Mouse (Mus musculus): ENCODE data around the gene Nxph4. TPM values are rescaled to one million over a fixed set of nuclear protein-coding genes. Genes with fewer than 3 reads are reported as not detected.
A peak's percentile ranks its signal among the peaks of the same experiment; 100 is the strongest.

Nxph4 gene
- total RNA-seq, 1 experiment from 2014 or later, result not detected

DNA sequence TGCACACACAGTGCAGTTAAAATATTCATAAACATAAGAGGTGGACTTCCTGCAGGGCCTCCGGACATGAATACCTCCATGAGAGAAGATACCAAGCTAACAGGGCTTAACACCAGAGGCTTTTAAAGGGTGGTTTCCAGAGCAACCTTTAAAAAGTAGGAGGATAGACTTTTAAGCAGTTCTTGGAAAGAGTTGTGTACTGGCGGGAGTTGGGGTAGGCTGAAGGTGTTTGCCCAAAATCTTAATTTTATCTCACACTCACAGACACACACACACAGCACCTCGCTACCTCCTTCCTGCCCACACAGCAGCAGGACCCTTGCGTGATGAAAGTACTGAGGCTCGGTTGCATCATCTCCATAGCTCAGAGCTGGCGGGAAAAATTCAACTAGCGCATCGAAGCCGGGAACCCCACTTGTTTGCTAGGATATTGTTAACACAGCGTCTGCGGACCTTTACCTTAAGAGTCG lies 12.7 kb downstream of the Nxph4 start:
- peak in 1 of 2 experiments; percentile 15; a peak in 1 of 4 replicates for ATAC-seq (replicated peaks in 1 of 2; ENCODE audit: insufficient read depth in 1 of 2, low FRiP score in 2 of 2, low TSS enrichment in 1 of 2, low read depth in 1 of 2, poor library complexity in 2 of 2, severe bottlenecking in 2 of 2)

DNA sequence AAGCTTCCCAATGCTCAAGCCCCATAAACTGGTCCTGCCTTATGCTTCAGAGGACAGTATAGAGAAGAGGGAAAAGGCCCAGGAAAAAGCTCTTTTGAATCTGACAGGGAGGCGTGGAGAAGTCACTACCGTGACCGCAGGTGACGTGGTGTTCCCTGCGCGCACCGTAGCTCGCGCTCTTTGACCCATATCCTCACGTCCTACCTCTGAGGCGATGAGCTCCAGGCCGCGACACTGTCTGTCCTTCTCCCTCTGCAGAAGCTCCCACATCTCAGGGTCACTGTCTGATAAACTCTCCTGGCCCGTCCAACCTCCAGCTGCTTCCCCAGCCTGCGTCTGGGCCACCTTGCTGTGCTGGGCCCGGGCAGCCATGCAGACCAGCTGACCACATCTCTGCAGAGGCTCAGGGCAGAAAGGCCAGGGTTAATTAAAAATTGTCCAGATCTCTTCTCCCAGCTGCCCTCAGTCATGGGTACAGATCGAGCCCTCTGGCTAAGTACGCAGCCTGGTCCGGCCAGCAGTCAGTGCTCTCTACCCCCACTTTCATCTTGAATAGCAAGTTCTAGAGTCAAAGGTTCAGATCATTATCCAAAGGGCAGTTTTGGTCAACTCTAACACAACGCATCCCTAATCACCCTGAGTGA lies 13.5 kb downstream of the Nxph4 start:
- no peak for ATAC-seq (replicated peaks in 1 of 2; ENCODE audit: insufficient read depth in 1 of 2, low FRiP score in 2 of 2, low TSS enrichment in 1 of 2, low read depth in 1 of 2, poor library complexity in 2 of 2, severe bottlenecking in 2 of 2)

DNA sequence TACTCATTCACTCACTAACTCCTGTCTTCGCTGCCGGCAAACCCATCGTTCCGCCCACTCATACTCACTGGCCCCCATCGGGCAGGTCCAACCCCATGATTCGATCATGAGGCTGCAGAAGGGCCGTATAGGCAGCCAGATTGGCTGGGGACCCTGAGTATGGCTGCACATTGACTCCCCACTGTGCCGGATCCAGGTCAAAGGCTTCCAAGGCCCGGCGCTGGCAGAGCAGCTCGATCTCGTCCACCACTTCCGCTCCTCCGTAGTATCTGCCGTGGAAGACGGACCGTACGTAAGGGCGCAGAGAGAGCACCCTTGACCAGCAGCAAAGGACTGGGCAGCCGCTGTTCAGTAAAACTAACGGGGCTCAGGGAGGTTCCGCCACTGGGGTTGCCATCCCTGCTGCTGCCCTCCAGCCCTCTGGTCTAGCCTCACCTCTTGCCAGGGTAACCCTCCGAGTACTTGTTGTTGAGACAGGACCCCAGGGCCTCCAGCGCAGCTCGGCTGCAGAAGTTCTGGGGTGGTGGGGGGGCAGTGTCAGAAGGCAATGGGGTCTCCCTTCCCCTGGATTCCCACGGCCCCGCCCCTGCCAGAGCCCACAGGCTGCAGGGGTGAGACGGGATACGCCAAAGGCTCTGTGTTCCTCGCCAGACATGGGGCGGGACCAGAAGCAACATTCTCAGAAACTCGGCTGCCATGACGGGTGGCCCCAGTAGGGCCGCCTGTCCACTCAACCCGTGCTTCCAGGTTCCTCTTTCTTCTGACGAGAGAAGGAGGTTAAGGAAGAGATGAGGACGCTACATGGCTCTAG lies 14.3 kb downstream of the Nxph4 start:
- ATAC-seq (replicated peaks in 1 of 2; ENCODE audit: insufficient read depth in 1 of 2, low FRiP score in 2 of 2, low TSS enrichment in 1 of 2, low read depth in 1 of 2, poor library complexity in 2 of 2, severe bottlenecking in 2 of 2), result no peak

DNA sequence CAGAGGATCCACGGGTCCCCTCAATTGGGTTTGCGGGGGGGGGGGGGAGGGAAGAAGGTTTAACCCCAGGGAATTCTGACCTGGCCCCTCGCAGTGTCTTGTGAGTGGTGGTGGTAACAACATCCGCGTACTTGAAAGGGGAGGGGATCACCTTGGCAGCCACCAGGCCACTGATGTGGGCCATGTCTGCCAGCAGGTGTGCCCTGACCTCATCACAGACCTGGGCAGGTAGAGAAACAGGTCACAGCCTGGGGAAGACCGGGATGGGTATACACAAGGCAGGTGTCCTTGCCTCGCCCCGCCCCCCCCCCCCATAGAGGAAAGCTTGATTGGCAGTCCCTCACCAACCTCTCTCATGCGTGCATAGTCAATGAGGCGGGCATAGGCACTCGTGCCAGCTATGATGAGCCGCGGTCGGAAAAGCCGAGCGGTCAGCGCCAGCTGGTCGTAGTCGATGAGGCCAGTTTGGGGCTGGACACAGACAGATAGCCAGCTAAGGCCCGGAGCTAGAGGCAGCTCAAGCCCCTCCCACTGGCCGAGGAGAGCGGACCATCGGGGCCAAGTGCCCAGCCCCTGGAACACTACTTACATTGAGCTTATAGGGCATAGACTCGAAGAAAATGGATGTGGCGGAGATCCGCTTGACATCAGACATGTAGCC lies 15.2 kb downstream of the Nxph4 start:
- ATAC-seq (replicated peaks in 1 of 2; ENCODE audit: insufficient read depth in 1 of 2, low FRiP score in 2 of 2, low TSS enrichment in 1 of 2, low read depth in 1 of 2, poor library complexity in 2 of 2, severe bottlenecking in 2 of 2), result no peak

DNA sequence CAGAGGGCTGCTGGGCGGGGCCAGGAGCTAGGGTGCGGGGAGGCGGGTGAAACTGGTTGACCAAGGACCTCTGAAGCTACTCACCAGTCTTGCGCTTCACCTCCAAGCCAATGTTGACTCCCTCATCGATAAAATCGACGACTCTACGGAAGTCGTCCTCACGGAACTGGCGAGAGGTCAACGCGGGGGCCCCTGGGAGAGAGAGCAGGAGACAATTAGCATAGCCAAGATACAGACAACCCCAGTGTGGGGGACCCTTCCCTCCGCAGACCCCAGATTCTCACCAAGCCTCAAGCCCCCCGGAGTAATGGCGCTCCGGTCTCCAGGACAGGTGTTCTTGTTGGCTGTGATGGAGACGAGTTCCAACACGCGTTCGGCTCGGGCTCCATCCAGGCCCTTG lies 16.4 kb downstream of the Nxph4 start:
- ATAC-seq (replicated peaks in 1 of 2; ENCODE audit: insufficient read depth in 1 of 2, low FRiP score in 2 of 2, low TSS enrichment in 1 of 2, low read depth in 1 of 2, poor library complexity in 2 of 2, severe bottlenecking in 2 of 2), result no peak

DNA sequence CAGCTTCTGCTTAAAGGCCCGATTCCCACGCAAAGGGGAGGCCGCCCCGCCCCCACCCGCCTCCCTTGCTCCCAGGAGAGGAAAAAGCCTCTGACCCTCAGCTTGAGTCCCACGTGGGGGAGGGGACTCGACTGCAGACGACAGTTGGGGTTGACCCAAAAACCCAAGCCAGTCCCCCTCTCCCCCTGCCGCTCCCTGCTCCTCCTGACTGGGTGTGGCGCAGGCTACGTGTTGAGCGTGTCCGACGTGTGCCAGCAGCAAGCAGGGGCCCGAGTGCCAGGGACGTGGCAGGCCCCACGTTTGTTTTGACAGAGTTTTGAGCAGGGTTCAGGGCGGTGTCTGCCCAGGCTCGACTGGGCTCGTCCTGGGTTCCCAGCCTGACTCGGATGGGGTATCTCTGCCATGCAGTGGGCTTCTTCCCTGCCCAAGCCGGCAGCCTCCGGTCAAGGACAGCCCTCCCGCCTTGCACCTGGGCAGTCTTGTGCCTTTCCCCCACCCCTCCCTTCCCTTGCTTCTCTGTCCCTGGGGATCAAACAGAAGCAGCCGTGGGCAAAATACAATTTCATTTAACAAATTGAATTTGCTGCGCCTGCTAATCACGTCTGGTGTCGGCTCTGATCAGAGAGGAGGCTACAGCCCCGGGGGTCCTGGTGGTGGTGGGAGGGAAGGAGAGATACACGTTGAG lies 17.6 kb downstream of the Nxph4 start:
- ATAC-seq (replicated peaks in 1 of 2; ENCODE audit: insufficient read depth in 1 of 2, low FRiP score in 2 of 2, low TSS enrichment in 1 of 2, low read depth in 1 of 2, poor library complexity in 2 of 2, severe bottlenecking in 2 of 2), result no peak

DNA sequence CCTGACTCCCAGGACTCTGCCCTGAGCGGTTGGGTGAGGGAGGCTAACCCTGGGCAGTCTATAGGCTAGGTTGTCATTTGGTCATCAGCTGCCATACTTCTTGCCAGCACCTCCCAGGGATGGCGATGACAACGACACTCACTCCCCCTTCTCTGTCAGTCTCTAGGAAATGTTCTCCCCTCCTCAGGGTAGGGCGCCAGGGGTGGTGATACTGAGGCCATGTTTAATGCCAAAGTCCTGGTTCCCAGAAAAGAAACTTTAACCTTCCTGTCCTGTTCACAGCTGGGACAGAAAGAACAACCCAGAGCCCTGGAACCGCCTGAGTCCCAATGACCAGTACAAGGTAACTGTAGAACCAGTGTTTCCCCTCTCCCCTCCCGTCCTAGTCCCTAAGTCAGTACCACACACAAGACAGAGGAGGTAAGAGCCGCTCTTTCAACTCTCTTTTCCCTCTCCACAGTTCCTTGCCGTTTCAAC lies 18.3 kb downstream of the Nxph4 start:
- ATAC-seq (replicated peaks in 1 of 2; ENCODE audit: insufficient read depth in 1 of 2, low FRiP score in 2 of 2, low TSS enrichment in 1 of 2, low read depth in 1 of 2, poor library complexity in 2 of 2, severe bottlenecking in 2 of 2), result no peak

DNA sequence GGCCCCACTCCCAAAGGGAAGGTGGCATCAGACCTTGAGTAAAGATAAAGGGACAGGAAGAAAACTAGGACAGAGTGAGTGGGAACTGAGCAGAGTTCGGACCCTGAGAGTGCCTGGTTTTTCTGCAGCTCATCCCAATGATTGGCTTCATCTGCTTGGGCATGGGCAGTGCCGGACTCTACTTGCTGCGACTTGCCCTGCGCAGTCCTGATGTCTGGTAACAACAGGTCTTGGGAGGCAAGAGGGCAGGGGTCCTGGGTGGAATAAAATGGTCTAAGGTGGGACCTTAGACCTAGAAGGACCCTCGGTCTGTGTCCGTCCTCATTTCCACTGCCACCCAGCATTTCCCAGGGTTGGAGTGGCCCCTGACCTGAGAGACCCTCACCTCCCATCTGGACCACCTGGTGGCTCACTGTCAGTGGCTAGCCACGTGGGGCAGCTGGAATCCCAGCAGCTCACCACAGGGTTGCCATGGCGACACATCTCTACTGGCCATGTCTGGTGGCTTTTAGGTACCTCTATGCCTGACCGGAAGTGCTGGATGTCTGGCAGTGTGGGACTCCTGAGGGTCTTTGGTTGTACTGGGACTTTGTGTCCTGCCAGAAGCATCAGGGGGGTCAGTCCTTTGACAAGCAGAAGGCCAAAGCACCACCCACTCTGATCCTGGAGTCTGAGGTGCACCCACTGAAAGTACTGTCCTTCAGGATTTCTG lies 18.9 kb downstream of the Nxph4 start:
- no peak for ATAC-seq (replicated peaks in 1 of 2; ENCODE audit: insufficient read depth in 1 of 2, low FRiP score in 2 of 2, low TSS enrichment in 1 of 2, low read depth in 1 of 2, poor library complexity in 2 of 2, severe bottlenecking in 2 of 2)

DNA sequence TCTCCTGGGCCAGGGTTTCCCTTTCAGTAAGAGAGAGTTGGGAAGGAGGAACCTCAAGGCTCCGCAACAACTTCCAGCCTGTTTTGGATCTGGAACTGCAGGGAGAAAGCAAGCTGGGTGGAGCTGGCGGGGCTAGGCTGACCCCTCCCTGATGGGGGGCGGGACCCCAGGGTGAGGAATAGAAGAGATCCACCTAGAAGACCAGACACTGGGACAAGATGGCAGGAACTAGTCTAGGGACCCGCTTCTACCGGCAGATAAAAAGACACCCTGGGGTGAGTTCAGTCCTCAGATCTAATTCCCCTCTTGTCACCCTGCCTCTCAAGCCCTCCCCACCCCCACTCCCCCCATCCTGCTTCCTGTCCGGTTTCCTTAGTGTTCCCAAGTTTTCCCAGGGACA lies 19.6 kb downstream of the Nxph4 start, which contains the start of gene Ndufa4l2:
Gene Ndufa4l2 (plus strand): TSS at position 204 of the 400 bp plus-strand sequence.
- ATAC-seq (replicated peaks in 1 of 2; ENCODE audit: insufficient read depth in 1 of 2, low FRiP score in 2 of 2, low TSS enrichment in 1 of 2, low read depth in 1 of 2, poor library complexity in 2 of 2, severe bottlenecking in 2 of 2), result no peak

DNA sequence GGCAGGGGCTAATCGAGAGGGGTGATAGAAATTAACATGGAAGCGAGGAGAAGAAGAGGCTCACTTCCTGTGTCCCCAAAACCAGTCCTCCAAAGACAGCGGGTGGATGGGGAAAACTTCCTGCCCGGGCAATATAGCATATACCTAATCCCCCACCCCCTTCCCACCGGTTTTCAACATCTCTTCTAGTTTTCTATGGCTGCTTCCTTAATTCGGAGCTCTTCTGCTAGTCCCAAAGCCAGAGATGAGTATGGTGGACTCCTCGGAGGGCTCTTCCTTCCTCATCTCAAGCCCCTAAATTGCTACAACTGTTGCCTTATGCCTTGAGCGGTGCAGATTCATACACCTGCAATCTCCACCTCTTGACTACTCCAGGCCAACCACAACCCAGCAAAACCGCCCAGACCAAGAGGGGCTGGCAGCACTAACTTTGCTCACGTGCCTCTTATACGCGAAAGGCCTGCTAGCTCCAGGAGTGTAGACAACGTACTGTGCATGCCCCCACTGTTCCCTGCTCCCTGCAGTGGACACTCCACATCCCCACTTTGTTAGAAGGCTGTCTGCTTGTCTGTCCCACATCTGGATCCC lies 20.2 kb downstream of the Nxph4 start:
- no peak for ATAC-seq (replicated peaks in 1 of 2; ENCODE audit: insufficient read depth in 1 of 2, low FRiP score in 2 of 2, low TSS enrichment in 1 of 2, low read depth in 1 of 2, poor library complexity in 2 of 2, severe bottlenecking in 2 of 2)

DNA sequence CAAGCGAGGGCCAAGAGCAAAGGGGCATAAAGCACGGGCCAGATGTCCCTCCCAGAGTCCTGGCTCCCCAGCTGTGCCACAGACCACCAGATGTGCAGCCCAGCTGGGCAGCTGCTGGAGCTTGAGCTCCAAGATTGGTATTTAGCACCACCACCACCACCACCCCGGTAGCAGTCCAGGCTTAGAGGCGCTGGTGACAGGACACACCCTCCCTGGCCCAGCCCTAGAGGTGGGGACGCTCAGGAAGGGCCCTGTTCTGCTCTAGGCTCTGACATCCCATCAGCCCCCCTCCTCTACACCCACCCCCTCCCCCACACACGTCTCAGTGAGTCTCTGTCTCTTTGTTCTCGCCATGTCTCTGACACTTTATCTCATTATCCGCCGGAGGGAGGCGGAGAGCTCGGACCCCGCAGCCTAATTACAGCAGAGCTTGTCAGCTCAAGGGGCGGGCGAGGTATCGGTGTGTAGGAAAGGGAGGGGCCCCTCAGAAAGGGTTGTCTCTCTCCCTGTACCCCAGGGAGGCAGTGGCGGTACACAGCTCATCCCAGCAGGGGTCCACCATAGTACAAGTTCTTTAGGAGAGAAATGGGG lies 20.8 kb downstream of the Nxph4 start:
- no peak for ATAC-seq (replicated peaks in 1 of 2; ENCODE audit: insufficient read depth in 1 of 2, low FRiP score in 2 of 2, low TSS enrichment in 1 of 2, low read depth in 1 of 2, poor library complexity in 2 of 2, severe bottlenecking in 2 of 2)

DNA sequence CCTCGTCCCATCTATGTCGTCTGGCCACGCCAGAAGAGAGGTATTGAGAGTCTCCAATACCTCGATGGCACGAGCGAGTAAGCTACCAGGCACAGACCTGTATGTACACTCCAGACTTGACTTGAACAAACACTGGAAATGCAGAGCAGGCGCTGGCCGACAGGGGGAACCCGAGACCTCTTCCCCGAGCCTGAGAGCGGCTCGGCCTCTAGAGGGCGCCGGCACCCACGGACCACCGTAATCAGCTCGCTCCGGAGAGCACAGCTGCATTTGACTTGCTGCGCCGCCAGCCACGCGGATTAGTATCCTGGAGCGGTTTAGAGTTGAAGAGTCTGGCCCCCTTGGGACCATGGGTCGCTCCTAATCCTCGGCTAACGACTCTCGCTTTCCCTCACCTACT lies 21.5 kb downstream of the Nxph4 start:
- peak; percentile 68 to 79 for ATAC-seq (replicated peaks in 1 of 2; ENCODE audit: insufficient read depth in 1 of 2, low FRiP score in 2 of 2, low TSS enrichment in 1 of 2, low read depth in 1 of 2, poor library complexity in 2 of 2, severe bottlenecking in 2 of 2)

DNA sequence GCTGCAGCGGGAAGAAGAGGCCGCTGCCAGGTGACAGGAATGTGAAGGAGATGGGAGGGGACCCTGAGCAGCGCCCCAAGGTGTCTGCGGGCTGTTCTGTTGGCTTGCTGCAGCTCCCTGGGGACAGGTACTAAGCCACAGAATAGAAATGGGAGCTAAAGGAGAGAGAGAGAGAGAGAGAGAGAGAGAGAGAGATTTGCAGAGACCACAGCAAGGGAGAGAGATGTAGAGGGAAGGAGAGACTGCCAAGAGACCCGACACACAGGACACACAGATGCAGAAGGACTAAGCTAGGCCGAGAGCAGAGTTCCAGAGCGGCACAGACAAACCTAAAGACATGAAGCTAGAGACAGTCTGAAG lies 22.1 kb downstream of the Nxph4 start:
- ATAC-seq (replicated peaks in 1 of 2; ENCODE audit: insufficient read depth in 1 of 2, low FRiP score in 2 of 2, low TSS enrichment in 1 of 2, low read depth in 1 of 2, poor library complexity in 2 of 2, severe bottlenecking in 2 of 2), result no peak

DNA sequence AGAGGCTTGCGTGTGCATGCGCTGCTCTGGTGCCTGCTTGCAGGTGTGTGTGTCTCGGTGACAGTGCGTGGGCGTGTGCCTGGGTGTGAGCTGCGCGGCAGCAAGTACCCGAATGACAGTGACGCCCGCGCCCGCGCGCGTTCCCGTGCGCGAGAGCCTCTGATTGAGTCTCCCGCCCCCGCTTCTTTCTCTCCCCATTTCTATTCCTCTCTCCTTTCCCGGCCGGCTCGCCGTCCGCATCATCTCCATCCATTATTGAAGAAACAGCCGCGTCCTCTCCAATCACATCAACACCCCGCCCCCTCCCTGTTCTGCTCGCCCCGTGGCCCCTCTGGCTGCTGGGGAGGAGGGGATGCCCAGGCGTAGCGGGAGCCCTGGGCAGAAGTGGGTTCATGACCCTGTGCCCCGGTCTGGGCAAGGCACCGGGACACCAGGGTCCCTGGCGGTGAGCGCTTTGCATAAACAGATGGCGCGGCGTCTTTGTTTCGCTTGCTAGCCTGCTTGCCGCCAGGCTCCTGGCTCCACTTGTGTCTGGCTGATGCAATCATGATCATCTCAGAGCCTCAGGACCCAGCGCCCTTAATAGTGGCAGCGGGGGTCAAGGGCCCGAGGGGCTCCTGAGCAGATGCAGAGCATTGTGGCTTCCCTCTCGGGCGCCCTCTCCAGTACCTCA lies 22.6 kb downstream of the Nxph4 start:
- no peak for ATAC-seq (replicated peaks in 1 of 2; ENCODE audit: insufficient read depth in 1 of 2, low FRiP score in 2 of 2, low TSS enrichment in 1 of 2, low read depth in 1 of 2, poor library complexity in 2 of 2, severe bottlenecking in 2 of 2)

DNA sequence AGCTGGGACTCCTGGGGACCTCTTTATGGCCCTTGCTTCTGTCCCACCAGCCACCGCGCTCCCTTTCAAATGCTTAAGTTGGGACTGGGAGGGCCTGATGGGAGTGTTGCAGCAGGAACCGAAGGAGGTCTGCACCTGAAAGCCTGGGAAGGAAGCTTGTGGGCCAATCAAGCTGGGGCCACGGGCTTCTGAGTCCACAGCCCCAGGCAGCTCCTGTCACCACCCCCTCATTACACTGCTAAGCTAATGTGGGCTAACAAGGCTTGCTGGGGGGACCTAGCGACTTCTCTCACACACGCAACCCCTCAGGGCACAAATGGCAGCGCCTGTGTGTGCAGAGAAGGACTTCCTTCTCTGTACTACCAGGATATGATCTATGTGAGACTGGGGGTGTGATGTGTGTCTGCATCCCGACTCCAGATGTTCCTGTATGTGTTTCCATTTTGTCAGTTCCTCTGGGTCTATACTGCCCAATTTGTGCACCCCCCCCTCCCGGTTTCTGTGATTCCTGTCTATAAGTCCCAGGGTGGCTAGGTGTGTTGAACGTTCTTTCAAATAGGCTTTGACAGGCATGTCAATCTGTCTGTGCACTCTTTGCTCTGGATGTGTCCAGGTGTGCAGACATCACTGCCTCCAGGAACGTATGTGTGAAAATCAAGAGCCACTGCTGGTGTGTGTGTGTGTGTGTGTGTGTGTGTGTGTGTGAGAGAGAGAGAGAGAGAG lies 23.3 kb downstream of the Nxph4 start:
- ATAC-seq (replicated peaks in 1 of 2; ENCODE audit: insufficient read depth in 1 of 2, low FRiP score in 2 of 2, low TSS enrichment in 1 of 2, low read depth in 1 of 2, poor library complexity in 2 of 2, severe bottlenecking in 2 of 2), result no peak

All from hematopoietic stem cell, adult 5-6 weeks (primary cell).